Mouse (Mus musculus): ENCODE data around the gene Mylk4. TPM values are rescaled to one million over a fixed set of nuclear protein-coding genes. Genes with fewer than 3 reads are reported as not detected.
A peak's percentile ranks its signal among the peaks of the same experiment; 100 is the strongest.

The Mylk4 gene
- polyA plus RNA-seq, 1 experiment from 2014 or later, result not detected

DNA sequence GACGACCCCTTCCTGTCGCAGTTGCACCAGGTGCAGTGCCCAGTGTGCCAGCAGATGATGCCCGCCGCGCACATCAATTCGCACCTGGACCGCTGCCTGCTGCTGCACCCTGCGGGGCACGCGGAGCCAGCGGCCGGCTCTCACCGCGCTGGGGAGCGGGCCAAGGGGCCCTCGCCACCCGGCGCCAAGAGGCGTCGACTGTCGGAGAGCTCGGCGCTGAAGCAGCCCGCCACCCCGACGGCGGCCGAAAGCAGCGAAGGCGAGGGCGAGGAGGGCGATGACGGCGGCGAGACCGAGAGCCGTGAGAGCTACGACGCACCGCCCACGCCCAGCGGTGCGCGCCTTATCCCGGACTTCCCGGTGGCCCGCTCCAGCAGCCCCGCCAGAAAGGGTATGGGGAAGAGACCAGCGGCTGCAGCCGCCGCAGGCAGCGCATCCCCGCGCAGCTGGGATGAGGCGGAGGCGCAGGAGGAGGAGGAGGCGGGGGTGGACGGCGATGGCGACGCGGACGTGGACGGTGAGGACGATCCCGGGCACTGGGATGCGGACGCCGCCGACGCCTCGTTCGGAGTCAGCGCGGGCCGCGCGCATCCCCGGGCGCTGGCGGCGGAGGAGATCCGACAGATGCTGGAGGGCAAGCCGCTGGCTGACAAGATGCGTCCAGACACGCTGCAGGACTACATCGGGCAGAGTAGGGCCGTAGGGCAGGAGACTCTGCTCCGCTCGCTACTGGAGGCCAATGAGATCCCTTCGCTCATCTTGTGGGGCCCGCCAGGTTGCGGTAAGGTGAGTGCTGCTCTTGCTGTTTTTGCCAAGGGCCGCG is 18.7 kb upstream of the Mylk4 start, which contains the start of gene D930007J09Rik:
TSS of gene D930007J09Rik (minus strand) at position 591 of the 823 bp plus-strand sequence.
- H3K36me3 ChIP-seq (ENCODE audit: control insufficient read depth, insufficient read depth, low read length), result peaks cover 15% of the 10 kb centered on the region
- H3K4me2 ChIP-seq (ENCODE audit: low read length), result peak within 1 kb of the TSS; percentile 82
- no peaks in the 10 kb centered on the region for H3K9me3 ChIP-seq (replicated peaks; ENCODE audit: control insufficient read depth, low read length)
- peaks cover 15% of the 10 kb centered on the region for H3K4me1 ChIP-seq (ENCODE audit: control insufficient read depth, insufficient read depth, low read length)
- ATAC-seq (peak; percentile 4), DNase-seq (ENCODE audit: low spot score) (peak; percentile 52)
- H3K27me3 ChIP-seq (replicated peaks; ENCODE audit: control insufficient read depth, insufficient read depth, low read length), result no peaks in the 10 kb centered on the region
- H3K27ac ChIP-seq (ENCODE audit: low read depth, low read length), result peak within 1 kb of the TSS; percentile 82
- peak within 1 kb of the TSS; percentile 84 for H3K9ac ChIP-seq (ENCODE audit: low read length)
- H3K4me3 ChIP-seq (ENCODE audit: low read depth, low read length), result peak within 1 kb of the TSS; percentile 90
- WGBS, result under 1% methylated on average over 93 of the region's 95 CpGs

DNA sequence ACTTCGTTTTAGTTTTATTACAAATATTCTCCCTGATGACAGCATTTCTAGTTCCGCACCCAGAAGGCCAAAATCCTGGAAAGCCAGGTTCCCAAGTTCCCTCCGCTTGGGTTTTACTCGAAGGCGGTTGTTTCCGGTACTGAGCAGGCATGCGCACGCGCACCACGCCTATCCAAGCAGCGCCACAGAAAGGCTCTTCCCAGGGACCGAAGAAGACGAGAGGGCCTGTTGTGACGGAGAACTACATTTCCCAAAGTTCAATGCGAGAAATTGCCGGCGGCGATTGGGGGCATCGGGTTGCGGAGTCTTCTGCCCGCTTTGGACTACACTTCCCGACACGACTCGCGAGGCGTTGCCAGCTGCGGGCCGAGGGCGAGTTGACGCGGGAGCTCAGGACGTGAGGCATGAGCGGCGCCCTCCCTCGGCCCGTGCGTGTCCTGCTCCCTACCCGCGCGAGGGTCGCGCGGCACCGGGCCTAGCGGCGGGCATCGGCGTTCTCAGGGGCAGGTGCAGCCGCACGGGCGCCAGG is 18.0 kb upstream of the Mylk4 start, which contains the start of gene Wrnip1:
TSS of gene Wrnip1 (plus strand) at position 346 of the 529 bp plus-strand sequence.
- 0% methylated on average over 51 of the region's 51 CpGs for WGBS
- Histone ChIP-seq H3K4me1 (ENCODE audit: control insufficient read depth, insufficient read depth, low read length) (peaks cover 15% of the 10 kb centered on the region), H3K4me3 (ENCODE audit: low read depth, low read length) (peak within 1 kb of the TSS; percentile 90), H3K9me3 (replicated peaks; ENCODE audit: control insufficient read depth, low read length) (no peaks in the 10 kb centered on the region), H3K36me3 (ENCODE audit: control insufficient read depth, insufficient read depth, low read length) (peaks cover 11% of the 10 kb centered on the region), H3K27me3 (replicated peaks; ENCODE audit: control insufficient read depth, insufficient read depth, low read length) (no peaks in the 10 kb centered on the region), H3K27ac (ENCODE audit: low read depth, low read length) (peak within 1 kb of the TSS; percentile 82), H3K4me2 (ENCODE audit: low read length) (peak within 1 kb of the TSS; percentile 82), H3K9ac (ENCODE audit: low read length) (peak within 1 kb of the TSS; percentile 84)
- ATAC-seq (peak; percentile 97), DNase-seq (ENCODE audit: low spot score) (peak; percentile 100)

DNA sequence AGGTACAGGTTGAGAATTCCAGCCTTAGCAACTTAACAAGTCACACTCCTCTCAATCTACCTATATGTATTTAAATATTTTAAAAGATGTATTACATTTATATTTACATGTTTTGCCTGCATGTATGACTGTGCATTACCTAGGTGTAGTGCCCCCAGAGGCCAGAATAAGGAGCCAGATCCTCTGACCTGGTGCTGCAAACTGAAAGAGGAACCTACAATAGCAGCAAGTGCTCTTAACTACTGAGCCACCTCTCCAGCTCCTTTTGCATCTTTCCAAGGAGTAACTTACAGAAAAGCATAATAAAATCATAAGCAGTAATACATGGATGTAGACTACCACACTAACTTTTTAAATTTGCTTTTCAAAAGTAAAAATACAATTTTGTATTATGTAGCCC is 17.1 kb upstream of the Mylk4 start:
- Histone ChIP-seq H3K9me3 (replicated peaks; ENCODE audit: control insufficient read depth, low read length) (no peaks in the 10 kb centered on the region), H3K36me3 (ENCODE audit: control insufficient read depth, insufficient read depth, low read length) (peaks cover 3% of the 10 kb centered on the region; the same call in 1 of the 2 replicates), H3K9ac (ENCODE audit: low read length) (peak overlapping the region; percentile 48), H3K27me3 (replicated peaks; ENCODE audit: control insufficient read depth, insufficient read depth, low read length) (no peaks in the 10 kb centered on the region), H3K4me1 (ENCODE audit: control insufficient read depth, insufficient read depth, low read length) (peaks cover 15% of the 10 kb centered on the region), H3K4me3 (ENCODE audit: low read depth, low read length) (no peak overlapping the region), H3K4me2 (ENCODE audit: low read length) (peak overlapping the region; percentile 82), H3K27ac (ENCODE audit: low read depth, low read length) (no peak overlapping the region)
- ATAC-seq (no peak), DNase-seq (ENCODE audit: low spot score) (no peak)

DNA sequence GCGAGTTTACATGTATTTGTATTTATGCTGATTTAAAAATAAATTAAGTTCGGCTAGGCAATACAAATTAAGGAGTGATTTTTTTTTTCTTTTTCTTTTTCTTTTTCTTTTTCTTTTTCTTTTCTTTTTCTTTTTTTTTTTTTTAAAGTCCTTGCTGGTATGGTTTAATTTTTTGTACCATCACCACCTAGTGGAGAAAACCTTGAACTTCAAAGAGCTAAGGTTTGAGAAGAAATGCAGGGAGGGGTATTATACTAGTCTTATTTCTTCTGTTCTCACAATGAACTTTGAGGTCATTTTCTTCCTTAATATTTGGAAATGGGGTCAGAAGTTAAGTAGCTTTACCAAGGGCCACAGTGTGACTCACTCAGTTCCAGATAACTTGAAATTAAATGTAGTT is 15.4 kb upstream of the Mylk4 start:
- Histone ChIP-seq H3K4me2 (ENCODE audit: low read length) (no peak overlapping the region), H3K4me3 (ENCODE audit: low read depth, low read length) (no peak overlapping the region), H3K9me3 (replicated peaks; ENCODE audit: control insufficient read depth, low read length) (no peaks in the 10 kb centered on the region), H3K36me3 (ENCODE audit: control insufficient read depth, insufficient read depth, low read length) (no peaks in the 10 kb centered on the region), H3K4me1 (ENCODE audit: control insufficient read depth, insufficient read depth, low read length) (peaks cover 12% of the 10 kb centered on the region), H3K27ac (ENCODE audit: low read depth, low read length) (no peak overlapping the region), H3K9ac (ENCODE audit: low read length) (no peak overlapping the region), H3K27me3 (replicated peaks; ENCODE audit: control insufficient read depth, insufficient read depth, low read length) (no peaks in the 10 kb centered on the region)
- 80% methylated on average over 2 of the region's 2 CpGs for WGBS
- peak; percentile 37 for DNase-seq (ENCODE audit: low spot score)
- no peak for ATAC-seq

DNA sequence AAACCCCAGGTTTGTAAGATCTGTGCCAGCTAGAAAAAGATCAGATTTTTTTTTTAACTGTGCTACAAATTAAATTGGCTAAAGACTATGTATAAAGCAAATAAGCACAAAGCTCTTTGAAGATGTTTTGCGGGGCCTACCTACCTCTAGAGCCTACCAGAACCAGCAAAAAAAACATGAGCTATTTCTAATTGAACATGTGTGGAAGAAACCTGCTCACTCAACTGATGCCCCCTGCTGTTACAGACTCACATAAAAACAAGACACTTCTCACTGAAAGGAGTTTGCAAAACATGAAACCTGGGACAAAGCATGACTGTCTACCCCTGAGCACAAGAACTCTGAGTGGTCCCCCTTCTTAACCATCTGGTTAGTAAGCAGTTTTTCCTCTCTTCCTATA is 13.3 kb upstream of the Mylk4 start:
- Histone ChIP-seq H3K36me3 (ENCODE audit: control insufficient read depth, insufficient read depth, low read length) (no peaks in the 10 kb centered on the region), H3K27me3 (replicated peaks; ENCODE audit: control insufficient read depth, insufficient read depth, low read length) (no peaks in the 10 kb centered on the region), H3K4me1 (ENCODE audit: control insufficient read depth, insufficient read depth, low read length) (peaks cover 3% of the 10 kb centered on the region; the same call in 1 of the 2 replicates), H3K4me3 (ENCODE audit: low read depth, low read length) (no peak overlapping the region), H3K9me3 (replicated peaks; ENCODE audit: control insufficient read depth, low read length) (no peaks in the 10 kb centered on the region), H3K9ac (ENCODE audit: low read length) (no peak overlapping the region), H3K27ac (ENCODE audit: low read depth, low read length) (no peak overlapping the region), H3K4me2 (ENCODE audit: low read length) (no peak overlapping the region)
- DNase-seq (ENCODE audit: low spot score), result no peak
- 89% methylated on average over 1 of the region's 1 CpGs for WGBS
- ATAC-seq, result no peak

DNA sequence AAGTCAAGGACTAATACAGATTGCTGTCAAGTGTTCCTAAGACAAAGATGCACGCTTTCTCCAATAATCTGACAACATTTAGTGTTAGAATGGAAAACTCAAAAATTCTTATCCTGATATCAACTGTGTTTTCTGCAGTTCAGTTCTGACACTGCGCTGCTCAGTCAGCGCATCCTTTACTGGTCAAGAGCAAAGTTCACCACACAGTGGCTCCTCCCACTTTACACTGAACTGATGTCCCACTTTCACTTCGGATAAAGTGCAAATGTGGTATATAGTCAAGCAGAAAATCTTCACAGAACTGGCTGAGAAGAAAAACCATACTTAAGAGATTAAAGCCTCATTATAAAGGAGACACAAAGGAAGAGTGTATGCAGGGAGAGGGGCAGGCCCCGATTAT is 11.4 kb upstream of the Mylk4 start:
- Histone ChIP-seq H3K4me1 (ENCODE audit: control insufficient read depth, insufficient read depth, low read length) (no peaks in the 10 kb centered on the region), H3K4me2 (ENCODE audit: low read length) (no peak overlapping the region), H3K36me3 (ENCODE audit: control insufficient read depth, insufficient read depth, low read length) (no peaks in the 10 kb centered on the region), H3K9ac (ENCODE audit: low read length) (no peak overlapping the region), H3K4me3 (ENCODE audit: low read depth, low read length) (no peak overlapping the region), H3K27ac (ENCODE audit: low read depth, low read length) (no peak overlapping the region), H3K9me3 (replicated peaks; ENCODE audit: control insufficient read depth, low read length) (no peaks in the 10 kb centered on the region), H3K27me3 (replicated peaks; ENCODE audit: control insufficient read depth, insufficient read depth, low read length) (no peaks in the 10 kb centered on the region)
- ATAC-seq (no peak), DNase-seq (ENCODE audit: low spot score) (no peak)
- 88% methylated on average over 5 of the region's 5 CpGs for WGBS

DNA sequence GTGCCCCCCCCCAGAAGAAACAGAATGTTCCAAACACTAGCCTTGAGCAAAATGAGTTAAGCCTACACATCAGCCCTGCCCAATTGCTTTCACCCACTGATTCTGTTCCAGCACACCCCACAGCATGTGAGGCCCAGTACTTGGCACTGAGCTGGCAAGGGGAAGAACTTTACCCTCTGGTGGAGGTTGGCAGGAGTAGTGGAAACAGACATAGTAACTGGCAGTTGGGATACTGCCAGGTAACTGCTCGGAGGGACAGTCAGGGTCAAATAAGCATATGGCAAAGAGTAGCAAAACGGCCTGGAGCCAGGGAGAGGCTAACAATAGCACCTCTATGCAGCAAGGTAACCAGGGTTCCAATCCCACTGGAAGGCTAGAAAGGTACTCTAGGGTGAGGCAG is 10.9 kb upstream of the Mylk4 start:
- H3K9me3 ChIP-seq (replicated peaks; ENCODE audit: control insufficient read depth, low read length), result no peaks in the 10 kb centered on the region
- H3K36me3 ChIP-seq (ENCODE audit: control insufficient read depth, insufficient read depth, low read length), result no peaks in the 10 kb centered on the region
- no peak overlapping the region for H3K27ac ChIP-seq (ENCODE audit: low read depth, low read length)
- DNase-seq (ENCODE audit: low spot score) (peak; percentile 8), ATAC-seq (no peak)
- WGBS, result 57% methylated on average over 2 of the region's 2 CpGs
- H3K4me1 ChIP-seq (ENCODE audit: control insufficient read depth, insufficient read depth, low read length), result no peaks in the 10 kb centered on the region
- no peak overlapping the region for H3K4me2 ChIP-seq (ENCODE audit: low read length)
- no peaks in the 10 kb centered on the region for H3K27me3 ChIP-seq (replicated peaks; ENCODE audit: control insufficient read depth, insufficient read depth, low read length)
- H3K9ac ChIP-seq (ENCODE audit: low read length), result no peak overlapping the region
- H3K4me3 ChIP-seq (ENCODE audit: low read depth, low read length), result no peak overlapping the region

DNA sequence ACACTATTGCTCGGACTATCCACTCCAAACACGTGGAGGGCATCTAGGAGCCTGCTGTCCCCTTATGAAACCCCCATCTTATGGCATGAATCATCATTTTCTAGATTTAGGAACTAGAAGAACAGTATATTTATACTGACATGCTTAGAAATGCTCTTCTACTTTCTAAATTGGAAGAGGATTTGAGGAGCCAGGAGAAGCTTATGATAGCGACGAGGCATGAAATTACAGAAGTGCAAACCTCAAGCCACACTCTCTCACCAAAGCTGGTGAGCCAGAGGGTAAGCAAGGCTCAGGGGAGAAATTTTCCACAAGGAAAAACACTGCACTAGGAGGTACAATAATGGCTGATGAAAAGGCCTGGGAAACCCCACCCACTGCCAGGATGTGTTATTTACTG is 6.0 kb upstream of the Mylk4 start:
- Histone ChIP-seq H3K4me3 (ENCODE audit: low read depth, low read length) (no peak overlapping the region), H3K27ac (ENCODE audit: low read depth, low read length) (no peak overlapping the region), H3K9me3 (replicated peaks; ENCODE audit: control insufficient read depth, low read length) (no peaks in the 10 kb centered on the region), H3K36me3 (ENCODE audit: control insufficient read depth, insufficient read depth, low read length) (no peaks in the 10 kb centered on the region), H3K27me3 (replicated peaks; ENCODE audit: control insufficient read depth, insufficient read depth, low read length) (no peaks in the 10 kb centered on the region), H3K9ac (ENCODE audit: low read length) (no peak overlapping the region), H3K4me2 (ENCODE audit: low read length) (no peak overlapping the region), H3K4me1 (ENCODE audit: control insufficient read depth, insufficient read depth, low read length) (no peaks in the 10 kb centered on the region)
- ATAC-seq, result no peak
- WGBS, result 85% methylated on average over 4 of the region's 4 CpGs
- no peak for DNase-seq (ENCODE audit: low spot score)

DNA sequence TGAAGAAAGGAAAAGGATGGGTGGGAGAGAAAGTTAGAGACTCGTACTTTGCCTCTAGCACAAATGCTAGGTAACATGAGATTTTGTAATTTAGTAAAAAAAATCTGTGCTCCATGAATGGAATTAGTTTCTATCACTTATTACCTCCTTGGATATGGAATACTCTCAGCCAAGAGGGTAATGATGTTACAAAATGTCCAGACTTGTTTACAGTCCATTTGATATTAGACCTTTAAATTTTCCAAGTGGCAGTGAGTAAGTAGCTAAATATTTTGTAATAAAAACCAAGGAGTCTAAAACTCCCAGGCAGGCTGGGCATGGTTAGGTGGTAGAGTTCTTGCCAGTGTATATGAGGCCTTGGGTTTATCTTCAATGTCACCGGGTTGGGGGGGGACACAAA is 3.8 kb upstream of the Mylk4 start:
- no peak for ATAC-seq
- no peaks in the 10 kb centered on the region for H3K4me1 ChIP-seq (ENCODE audit: control insufficient read depth, insufficient read depth, low read length)
- no peaks in the 10 kb centered on the region for H3K9me3 ChIP-seq (replicated peaks; ENCODE audit: control insufficient read depth, low read length)
- WGBS, result 83% methylated on average over 2 of the region's 2 CpGs
- no peak overlapping the region for H3K9ac ChIP-seq (ENCODE audit: low read length)
- H3K27me3 ChIP-seq (replicated peaks; ENCODE audit: control insufficient read depth, insufficient read depth, low read length), result no peaks in the 10 kb centered on the region
- H3K4me3 ChIP-seq (ENCODE audit: low read depth, low read length), result no peak overlapping the region
- no peaks in the 10 kb centered on the region for H3K36me3 ChIP-seq (ENCODE audit: control insufficient read depth, insufficient read depth, low read length)
- DNase-seq (ENCODE audit: low spot score), result no peak
- no peak overlapping the region for H3K27ac ChIP-seq (ENCODE audit: low read depth, low read length)
- no peak overlapping the region for H3K4me2 ChIP-seq (ENCODE audit: low read length)
